Comparison of ENCODE assay signal across 25 mouse cellular contexts in genomic region chr10:117510529-117511482, GRCm38 (mm10).
"Had no signal": no experiment of that assay in that cellular context is flagged by ENCODE, and none has a peak within 500 bp of the region (broad histone marks: within the 10 kb centered on the region; RNA-seq: fewer than 3 reads in every experiment).

No protein-coding gene starts in this region.

- H3K4me2 ChIP-seq: heart, embryonic 12.5 days; hindbrain, embryonic 13.5 days; hindbrain, embryonic 15.5 days; kidney, embryonic 15.5 days; limb, embryonic 12.5 days; liver, embryonic 11.5 days had no signal

- H3K4me3 ChIP-seq: heart, embryonic 10.5 days; heart, embryonic 12.5 days; hindbrain, embryonic 13.5 days; hindbrain, embryonic 15.5 days; kidney, embryonic 15.5 days; left cerebral cortex, adult 2 months; limb, embryonic 10.5 days; limb, embryonic 12.5 days had no signal

- H3K27me3 ChIP-seq: heart, embryonic 12.5 days; hindbrain, embryonic 13.5 days; hindbrain, embryonic 15.5 days; kidney, embryonic 15.5 days; limb, embryonic 12.5 days had no signal

- H3K36me3 ChIP-seq: heart, embryonic 10.5 days; heart, embryonic 12.5 days; hindbrain, embryonic 13.5 days; hindbrain, embryonic 15.5 days; kidney, embryonic 15.5 days; limb, embryonic 10.5 days; limb, embryonic 12.5 days had no signal

- DNase-seq: gastrocnemius, postnatal 14 days; gastrocnemius, postnatal 36 days; heart, adult 18-20 months; heart, postnatal 10 days; heart, postnatal 36 days; kidney, adult 11 months; kidney, adult 2 months; kidney, adult 9 months; kidney, postnatal 14 days; kidney, postnatal 36 days; layer of hippocampus, adult 9-11 months; layer of hippocampus, postnatal 36 days; liver had no signal

- H3K27ac ChIP-seq: heart, embryonic 10.5 days; hindbrain, embryonic 13.5 days; hindbrain, embryonic 15.5 days; hindbrain, postnatal 0 days; kidney, embryonic 15.5 days; kidney, postnatal 0 days; left cerebral cortex, adult 2 months; limb, embryonic 10.5 days; limb, embryonic 12.5 days had no signal

- H3K9ac ChIP-seq: heart, embryonic 12.5 days; hindbrain, embryonic 13.5 days; hindbrain, embryonic 15.5 days; kidney, embryonic 15.5 days; limb, embryonic 12.5 days had no signal

- H3K9me3 ChIP-seq: heart, embryonic 10.5 days; heart, embryonic 12.5 days; hindbrain, embryonic 13.5 days; hindbrain, embryonic 15.5 days; kidney, embryonic 15.5 days; limb, embryonic 10.5 days; limb, embryonic 12.5 days had no signal

- ATAC-seq: hindbrain, postnatal 0 days; intestine, embryonic 16.5 days had no signal

- H3K4me1 ChIP-seq: heart, embryonic 10.5 days; heart, embryonic 12.5 days; hindbrain, embryonic 13.5 days; hindbrain, embryonic 15.5 days; kidney, embryonic 15.5 days; limb, embryonic 10.5 days; limb, embryonic 12.5 days had no signal
